Mouse (Mus musculus) heart, embryonic 15.5 days (tissue): ENCODE results near the gene Cyp4x1. TPM values are rescaled to one million over a fixed set of nuclear protein-coding genes. Genes with fewer than 3 reads are reported as not detected.
A peak's percentile ranks its signal among the peaks of the same experiment; 100 is the strongest.

ENCODE experiments used
- ATAC-seq: fragments of 200-750 bp; cut with Nextera tagmentation; replicated peaks from 2 replicates; pipeline ENCODE4 v1.8.0; 2017; ENCODE audit warnings: low read depth, moderate TSS enrichment; ENCODE audit not compliant: insufficient number of reproducible peaks, insufficient read depth, low FRiP score
- H3K27ac ChIP-seq: fragments of 300-500 bp; sonication (generic); 2 replicates; pipeline ENCODE4 v1.5.1; 2015; ENCODE audit warnings: mild to moderate bottlenecking, inconsistent platforms
- H3K27me3 ChIP-seq: fragments of 300-500 bp; sonication (generic); 2 replicates; pipeline ENCODE4 v1.6.1; 2015; ENCODE audit warnings: inconsistent platforms
- H3K36me3 ChIP-seq: fragments of 300-500 bp; sonication (generic); 2 replicates; pipeline ENCODE4 v1.6.1; 2015; ENCODE audit warnings: mild to moderate bottlenecking, inconsistent platforms
- H3K4me1 ChIP-seq: fragments of 300-500 bp; sonication (generic); replicated peaks from 2 replicates; pipeline ENCODE4 v1.6.1; 2015; ENCODE audit warnings: inconsistent platforms
- H3K4me2 ChIP-seq: fragments of 300-500 bp; sonication (generic); 2 replicates; pipeline ENCODE4 v1.6.1; 2015; ENCODE audit warnings: inconsistent platforms, mild to moderate bottlenecking, moderate library complexity
- H3K4me3 ChIP-seq: fragments of 300-500 bp; sonication (generic); 2 replicates; pipeline ENCODE4 v1.5.1; 2015; ENCODE audit warnings: mild to moderate bottlenecking, inconsistent platforms
- H3K9ac ChIP-seq: fragments of 300-500 bp; sonication (generic); 2 replicates; pipeline ENCODE4 v1.6.1; 2015; ENCODE audit warnings: mild to moderate bottlenecking, inconsistent platforms
- H3K9me3 ChIP-seq: fragments of 300-500 bp; sonication (generic); replicated peaks from 2 replicates; pipeline ENCODE4 v1.6.1; 2016; ENCODE audit warnings: inconsistent platforms
- WGBS: fragments of 180-500 bp; shearing (Covaris S2); methylation state at CpG from one replicate; pipeline ENCODE4 v1.1.7; 2015; ENCODE audit warnings: mixed read lengths; 5-methylcytosine and 5-hydroxymethylcytosine counted together
- polyA plus RNA-seq: library from polyadenylated mRNA; unstranded; fragments of >200 nt; fragmentation: Nextera tagmentation; extraction: Ambion mirVana; gene quantifications from 2 replicates; pipeline ENCODE4 v1.2.1, GENCODE M21; 2015

Cyp4x1 gene
- polyA plus RNA-seq, 1 experiment from 2014 or later: not detected

DNA sequence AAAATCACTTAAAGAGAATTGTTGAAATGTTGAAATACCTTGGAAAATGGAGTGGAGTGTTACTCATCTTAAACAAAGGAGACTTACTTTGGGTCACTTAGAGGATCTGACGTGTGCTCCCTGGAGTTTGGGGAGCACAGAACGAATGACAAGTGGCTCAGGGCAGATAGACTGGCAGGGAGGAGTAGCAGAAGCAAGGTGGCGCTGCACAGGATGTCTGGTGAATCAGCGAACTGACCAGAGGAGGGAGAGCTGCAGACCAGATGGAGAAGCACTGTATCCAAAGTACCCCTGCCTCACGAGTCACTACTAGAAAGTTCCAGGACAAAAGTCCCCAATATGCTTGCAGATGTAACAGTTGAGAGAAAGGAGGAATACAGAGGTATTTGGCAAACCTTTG is 20.8 kb downstream of the Cyp4x1 start:
- H3K27me3 ChIP-seq: no peaks in the 10 kb centered on the region
- no peaks in the 10 kb centered on the region for H3K4me1 ChIP-seq
- no peak overlapping the region for H3K9ac ChIP-seq
- WGBS: 29% methylated on average over 5 of the region's 5 CpGs
- H3K9me3 ChIP-seq: no peaks in the 10 kb centered on the region
- ATAC-seq: no peak
- no peak overlapping the region for H3K4me3 ChIP-seq
- no peaks in the 10 kb centered on the region for H3K36me3 ChIP-seq
- no peak overlapping the region for H3K27ac ChIP-seq
- H3K4me2 ChIP-seq: no peak overlapping the region

DNA sequence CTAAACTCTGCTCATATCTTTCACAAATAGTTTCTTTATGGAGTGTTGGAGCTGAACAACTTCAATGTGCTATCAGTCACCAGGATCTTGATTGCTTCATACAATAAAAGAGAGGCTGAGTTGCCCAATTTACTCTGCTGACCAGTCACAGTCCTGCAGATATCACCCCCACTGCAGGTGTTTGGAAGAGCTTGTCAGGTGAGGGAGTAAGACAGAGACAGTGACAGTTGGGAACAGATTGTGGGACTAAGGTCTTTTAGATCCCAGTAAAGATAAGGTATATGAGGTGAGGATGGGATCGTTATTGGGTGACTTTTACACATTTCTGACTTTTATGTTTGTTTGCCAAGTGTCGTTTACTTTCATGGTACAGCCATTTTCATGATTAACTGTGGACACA is 22.9 kb downstream of the Cyp4x1 start:
- H3K27me3 ChIP-seq: no peaks in the 10 kb centered on the region
- WGBS: 66% methylated on average over 2 of the region's 2 CpGs
- no peak for ATAC-seq
- H3K4me1 ChIP-seq: no peaks in the 10 kb centered on the region
- no peaks in the 10 kb centered on the region for H3K36me3 ChIP-seq
- no peak overlapping the region for H3K9ac ChIP-seq
- H3K4me2 ChIP-seq: no peak overlapping the region
- no peak overlapping the region for H3K27ac ChIP-seq
- no peaks in the 10 kb centered on the region for H3K9me3 ChIP-seq
- no peak overlapping the region for H3K4me3 ChIP-seq

GRCm38 (mm10) chr4:115103510-115103909 is 30.6 kb downstream of the Cyp4x1 start:
- no peaks in the 10 kb centered on the region for H3K36me3 ChIP-seq
- WGBS: 40% methylated on average over 4 of the region's 4 CpGs

DNA sequence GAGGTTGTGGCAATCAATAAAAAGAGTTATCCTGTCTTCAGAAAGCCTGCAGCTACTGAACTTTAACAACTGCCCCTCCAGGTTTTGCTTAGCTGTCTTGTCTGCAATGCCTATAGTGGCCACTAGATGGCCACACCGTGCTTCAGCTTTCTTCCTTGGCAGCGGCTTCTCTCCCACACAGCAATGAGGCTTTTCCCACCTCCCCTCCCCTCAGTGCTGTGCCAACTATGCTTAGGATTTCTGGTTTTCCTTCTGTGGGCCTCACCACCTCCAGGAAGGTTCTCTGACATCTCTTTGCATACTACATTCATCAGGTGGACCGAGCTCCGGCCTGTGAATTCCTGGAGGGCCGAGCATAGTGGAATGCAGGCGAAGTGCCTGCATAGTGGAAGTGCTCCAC is 32.4 kb downstream of the Cyp4x1 start:
- peaks cover 15% of the 10 kb centered on the region for H3K27me3 ChIP-seq
- H3K27ac ChIP-seq: no peak overlapping the region
- 30% methylated on average over 6 of the region's 6 CpGs for WGBS
- peak overlapping the region; percentile 48 for H3K4me2 ChIP-seq
- no peaks in the 10 kb centered on the region for H3K36me3 ChIP-seq
- no peak; the same call in 1 of the 2 replicates for ATAC-seq
- H3K9me3 ChIP-seq: no peaks in the 10 kb centered on the region
- peaks cover 8% of the 10 kb centered on the region for H3K4me1 ChIP-seq
- H3K4me3 ChIP-seq: no peak overlapping the region
- H3K9ac ChIP-seq: no peak overlapping the region

More at GRCm38 (mm10) chr4:115103510-115103909, 30.6 kb downstream of the Cyp4x1 start:
- no peak overlapping the region for H3K27ac ChIP-seq
- no peak overlapping the region for H3K4me3 ChIP-seq
- no peak overlapping the region for H3K4me2 ChIP-seq
- H3K27me3 ChIP-seq: peaks cover 5% of the 10 kb centered on the region
- H3K9me3 ChIP-seq: no peaks in the 10 kb centered on the region
- peaks cover 3% of the 10 kb centered on the region for H3K4me1 ChIP-seq
- H3K9ac ChIP-seq: no peak overlapping the region
- no peak for ATAC-seq

GRCm38 (mm10) chr4:115097146-115097496 is 37.0 kb downstream of the Cyp4x1 start:
- Histone ChIP-seq H3K9ac (no peak overlapping the region), H3K4me1 (peaks cover 20% of the 10 kb centered on the region), H3K4me2 (peak overlapping the region; percentile 96), H3K9me3 (no peaks in the 10 kb centered on the region), H3K27ac (no peak overlapping the region), H3K4me3 (peak overlapping the region; percentile 24), H3K27me3 (peaks cover 38% of the 10 kb centered on the region), H3K36me3 (no peaks in the 10 kb centered on the region)
- WGBS: 1% methylated on average over 6 of the region's 6 CpGs
- no peak for ATAC-seq

DNA sequence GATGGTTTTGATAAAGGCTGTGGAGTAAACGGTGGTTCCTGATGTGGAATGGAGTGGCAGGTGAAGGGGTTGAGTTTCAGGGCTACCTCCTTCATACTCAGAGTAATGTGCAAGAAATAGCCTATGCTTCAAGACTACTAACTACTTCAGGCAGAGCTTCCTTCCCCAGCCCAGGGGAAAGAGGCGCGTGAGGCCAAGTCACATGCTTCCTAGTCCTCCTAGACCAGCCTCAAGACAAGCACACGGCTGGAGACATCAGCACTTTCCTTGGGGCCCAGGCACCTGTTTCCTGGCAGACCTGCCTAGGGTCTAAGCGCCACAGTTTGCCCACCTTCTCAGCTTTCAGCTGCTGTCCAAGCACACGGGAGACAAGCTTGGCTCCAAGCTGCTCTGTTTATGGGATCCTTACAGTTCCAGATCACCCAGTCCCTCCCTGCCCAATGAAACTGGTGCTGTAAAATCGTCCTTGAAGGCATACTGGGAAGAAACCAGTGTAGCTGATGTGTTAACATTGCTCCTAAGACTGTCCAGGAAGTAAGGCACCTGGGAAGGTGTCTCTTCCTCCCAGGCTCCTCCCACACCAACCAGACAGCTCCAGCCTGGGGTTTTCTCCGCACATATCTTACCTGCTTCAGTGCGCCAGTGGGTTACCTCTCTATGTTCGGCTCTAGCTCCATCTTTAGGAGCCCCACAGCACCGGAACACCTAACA is 37.5 kb downstream of the Cyp4x1 start:
- H3K4me1 ChIP-seq: peaks cover 18% of the 10 kb centered on the region
- no peaks in the 10 kb centered on the region for H3K9me3 ChIP-seq
- peak overlapping the region; percentile 96 for H3K4me2 ChIP-seq
- peak overlapping the region; percentile 55 for H3K4me3 ChIP-seq
- H3K27me3 ChIP-seq: peaks cover 38% of the 10 kb centered on the region
- H3K9ac ChIP-seq: no peak overlapping the region
- H3K27ac ChIP-seq: no peak overlapping the region
- WGBS: 13% methylated on average over 11 of the region's 11 CpGs
- no peaks in the 10 kb centered on the region for H3K36me3 ChIP-seq
- no peak for ATAC-seq

GRCm38 (mm10) chr4:115095671-115096434 is 38.2 kb downstream of the Cyp4x1 start:
- peak overlapping the region; percentile 44; the same call in 1 of the 2 replicates for H3K9ac ChIP-seq
- no peaks in the 10 kb centered on the region for H3K9me3 ChIP-seq
- no peak overlapping the region for H3K27ac ChIP-seq
- peaks cover 18% of the 10 kb centered on the region for H3K4me1 ChIP-seq
- H3K4me3 ChIP-seq: peak overlapping the region; percentile 55
- peak; percentile 78 for ATAC-seq
- peaks cover 34% of the 10 kb centered on the region for H3K27me3 ChIP-seq
- H3K4me2 ChIP-seq: peak overlapping the region; percentile 96
- under 1% methylated on average over 27 of the region's 31 CpGs for WGBS
- no peaks in the 10 kb centered on the region for H3K36me3 ChIP-seq

DNA sequence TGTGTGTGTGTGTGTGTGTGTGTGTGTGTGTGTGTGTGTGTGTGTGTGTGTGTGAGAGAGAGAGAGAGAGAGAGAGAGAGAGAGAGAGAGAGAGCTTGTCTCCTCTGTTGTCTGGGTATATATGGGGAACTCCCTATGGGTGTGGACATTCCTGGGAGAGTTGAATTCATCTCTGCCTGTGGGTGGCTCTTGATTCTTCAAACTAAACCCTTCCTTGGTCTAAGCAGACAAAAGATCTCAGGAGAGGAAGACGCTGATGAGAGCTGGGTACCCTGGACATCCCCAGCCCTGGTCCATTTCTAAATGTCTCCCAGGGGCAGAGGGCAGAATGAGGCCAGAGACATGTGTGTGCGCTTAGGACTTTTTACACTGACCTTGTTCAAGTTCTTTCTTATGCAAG is 40.0 kb downstream of the Cyp4x1 start:
- Histone ChIP-seq H3K27ac (no peak overlapping the region), H3K4me1 (peaks cover 18% of the 10 kb centered on the region), H3K9me3 (no peaks in the 10 kb centered on the region), H3K27me3 (peaks cover 37% of the 10 kb centered on the region), H3K4me3 (no peak overlapping the region), H3K9ac (no peak overlapping the region), H3K36me3 (no peaks in the 10 kb centered on the region), H3K4me2 (no peak overlapping the region)
- 83% methylated on average over 2 of the region's 2 CpGs for WGBS
- ATAC-seq: no peak

DNA sequence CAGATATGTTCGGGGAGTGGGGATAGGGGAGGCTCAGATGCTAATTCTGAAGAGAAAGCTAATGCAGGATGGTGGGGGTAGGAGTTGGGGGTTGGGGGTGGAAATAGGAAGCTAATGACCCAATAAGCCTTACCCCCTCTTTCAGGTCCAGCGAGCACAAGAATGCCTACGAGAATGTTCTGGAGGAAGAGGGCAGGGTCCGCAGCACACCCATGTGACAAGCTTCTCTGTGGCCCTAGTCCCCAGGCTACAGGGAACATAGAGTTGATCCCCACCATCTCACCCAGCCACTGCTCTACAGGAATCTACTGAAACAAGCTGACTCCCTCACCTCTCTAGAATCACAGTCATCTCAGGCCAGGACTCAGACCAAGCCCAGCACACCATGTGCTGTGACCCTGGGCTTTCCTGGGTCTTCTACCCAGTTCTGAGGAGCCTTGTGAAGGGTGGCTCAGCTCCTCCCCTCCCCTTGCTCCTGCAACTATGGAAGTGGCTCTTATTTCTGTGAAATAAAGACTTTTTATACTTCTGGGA is 40.7 kb downstream of the Cyp4x1 start:
- H3K4me3 ChIP-seq: no peak overlapping the region
- no peak overlapping the region for H3K27ac ChIP-seq
- H3K4me1 ChIP-seq: peaks cover 24% of the 10 kb centered on the region
- H3K9ac ChIP-seq: no peak overlapping the region
- no peak for ATAC-seq
- H3K36me3 ChIP-seq: no peaks in the 10 kb centered on the region
- no peaks in the 10 kb centered on the region for H3K9me3 ChIP-seq
- peaks cover 44% of the 10 kb centered on the region for H3K27me3 ChIP-seq
- no peak overlapping the region for H3K4me2 ChIP-seq
- WGBS: 76% methylated on average over 4 of the region's 4 CpGs

DNA sequence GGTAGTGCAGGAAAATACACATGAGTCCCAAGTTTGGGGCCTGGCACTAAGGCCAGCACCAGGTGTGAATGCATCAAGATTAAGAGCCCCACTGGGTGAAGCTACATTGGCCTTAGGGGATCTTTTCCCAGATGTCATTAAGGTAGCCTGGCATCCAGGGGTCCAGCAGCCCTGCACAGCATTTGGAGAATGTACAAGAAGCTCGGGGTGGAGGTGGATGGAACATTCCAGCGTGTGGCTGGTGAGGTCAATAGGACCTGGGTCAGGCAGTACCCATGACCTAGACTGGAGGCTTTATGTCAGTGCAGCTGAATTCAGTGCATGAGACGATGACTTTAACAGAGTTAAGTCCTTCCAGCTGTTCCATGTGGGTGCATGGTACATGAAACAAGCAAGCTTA is 42.3 kb downstream of the Cyp4x1 start:
- WGBS: 71% methylated on average over 3 of the region's 3 CpGs
- Histone ChIP-seq H3K4me1 (peaks cover 20% of the 10 kb centered on the region), H3K4me2 (no peak overlapping the region), H3K9me3 (no peaks in the 10 kb centered on the region), H3K4me3 (no peak overlapping the region), H3K9ac (no peak overlapping the region), H3K27ac (no peak overlapping the region), H3K36me3 (no peaks in the 10 kb centered on the region), H3K27me3 (peaks cover 50% of the 10 kb centered on the region)
- no peak for ATAC-seq

DNA sequence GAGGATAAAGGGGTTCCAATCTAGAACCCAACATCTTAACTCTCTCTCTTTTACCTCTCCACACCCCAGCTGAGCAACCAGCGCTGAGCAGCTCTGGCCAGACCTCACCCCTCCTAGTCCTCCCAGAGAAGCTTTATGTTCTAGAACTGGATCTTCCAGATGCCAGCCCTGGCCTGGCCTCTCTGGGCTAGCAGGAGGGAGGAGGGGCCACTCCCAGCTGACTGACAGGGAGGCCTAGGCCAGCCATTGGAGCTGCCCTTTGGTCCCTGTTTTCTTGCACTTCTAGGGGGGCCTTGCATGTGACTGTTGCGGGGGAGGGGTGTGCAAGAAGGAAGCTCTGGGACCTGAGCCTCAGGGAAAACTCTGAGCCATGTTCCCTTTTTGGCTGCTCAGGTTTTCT is 43.5 kb downstream of the Cyp4x1 start:
- Histone ChIP-seq H3K27ac (no peak overlapping the region), H3K4me2 (no peak overlapping the region)
- 55% methylated on average over 2 of the region's 2 CpGs for WGBS

More for the DNA sequence above, 43.5 kb downstream of the Cyp4x1 start:
- Histone ChIP-seq H3K27me3 (peaks cover 50% of the 10 kb centered on the region), H3K4me1 (peaks cover 9% of the 10 kb centered on the region), H3K4me3 (no peak overlapping the region), H3K9me3 (no peaks in the 10 kb centered on the region), H3K36me3 (no peaks in the 10 kb centered on the region), H3K9ac (no peak overlapping the region)
- no peak for ATAC-seq
